Mouse (Mus musculus): ENCODE results near the gene Zfp280c.

The Zfp280c gene

DNA sequence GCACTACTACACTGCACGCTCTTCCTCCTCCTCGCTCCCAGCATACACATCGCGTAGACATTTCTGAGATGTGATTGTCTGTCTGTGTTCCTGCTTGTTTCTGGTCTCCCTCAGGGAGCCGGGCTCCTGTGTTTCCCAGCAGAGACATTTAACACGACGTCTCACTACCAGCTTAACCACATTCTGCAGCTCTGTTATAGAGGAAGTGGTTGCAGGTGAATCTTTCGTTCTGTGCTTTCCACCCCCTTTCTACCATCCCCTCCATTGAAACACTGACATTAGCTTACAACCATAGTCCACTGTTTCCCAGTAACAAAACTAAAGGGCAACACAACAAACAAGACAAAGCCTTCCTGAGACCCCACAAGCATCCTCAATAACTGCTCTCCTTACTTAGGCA is 100.5 kb downstream of the Zfp280c start:
- in situ Hi-C loops (cut with MboI, MseI), result no loop called here
